Mouse (Mus musculus): ENCODE measurements at regions not wholly inside any gene's neighbourhood (a gene's known extent, or its start where the extent isn't known, plus 50 kb on each side); places are given as distances from the start of the nearest gene placed in this dataset.
A peak's percentile ranks its signal among the peaks of the same experiment; 100 is the strongest.

- Histone ChIP-seq H3K9ac (ENCODE audit: low read length) (no peak overlapping the region), H3K36me3 (ENCODE audit: control insufficient read depth, insufficient read depth) (no peaks in the 10 kb centered on the region), H3K4me2 (ENCODE audit: low read depth, low read length) (no peak overlapping the region), H3K4me3 (ENCODE audit: low read length) (no peak overlapping the region), H3K9me3 (replicated peaks; ENCODE audit: control insufficient read depth, low read length) (no peaks in the 10 kb centered on the region), H3K4me1 (ENCODE audit: control insufficient read depth, insufficient read depth, low read length) (peaks cover 3% of the 10 kb centered on the region; the same call in 1 of the 2 replicates), H3K27me3 (ENCODE audit: control insufficient read depth, insufficient read depth, low read length) (no peaks in the 10 kb centered on the region), H3K27ac (ENCODE audit: low read length) (no peak overlapping the region)
- no peak for ATAC-seq (replicated peaks; ENCODE audit: extremely low read depth, insufficient read depth, low FRiP score)
- WGBS: 52% methylated on average over 13 of the region's 13 CpGs
Observed at GRCm38 (mm10) chr8:46924787-46925548, 61.7 kb upstream of the Enpp6 start.

GRCm38 (mm10) chr8:46928718-46929117, 58.0 kb upstream of the Enpp6 start:
- no peak overlapping the region for H3K9ac ChIP-seq (ENCODE audit: low read length)
- no peak overlapping the region for H3K4me3 ChIP-seq (ENCODE audit: low read length)
- 67% methylated on average over 6 of the region's 6 CpGs for WGBS

GRCm38 (mm10) chr8:46929678-46930077, 57.0 kb upstream of the Enpp6 start:
- H3K27me3 ChIP-seq (ENCODE audit: control insufficient read depth, insufficient read depth, low read length): no peaks in the 10 kb centered on the region
- 76% methylated on average over 6 of the region's 6 CpGs for WGBS
- ATAC-seq (replicated peaks; ENCODE audit: extremely low read depth, insufficient read depth, low FRiP score): no peak
- no peak overlapping the region for H3K4me2 ChIP-seq (ENCODE audit: low read depth, low read length)
- 0 out of 2 replicates have a peak, but pooled peaks cover 2% of the 10 kb centered on the region for H3K9me3 ChIP-seq (replicated peaks; ENCODE audit: control insufficient read depth, low read length)
- H3K9ac ChIP-seq (ENCODE audit: low read length): no peak overlapping the region
- no peaks in the 10 kb centered on the region for H3K36me3 ChIP-seq (ENCODE audit: control insufficient read depth, insufficient read depth)
- no peak overlapping the region for H3K27ac ChIP-seq (ENCODE audit: low read length)
- H3K4me1 ChIP-seq (ENCODE audit: control insufficient read depth, insufficient read depth, low read length): peaks cover 3% of the 10 kb centered on the region; the same call in 1 of the 2 replicates
- H3K4me3 ChIP-seq (ENCODE audit: low read length): no peak overlapping the region

More at GRCm38 (mm10) chr8:46928718-46929117, 58.0 kb upstream of the Enpp6 start:
- no peaks in the 10 kb centered on the region for H3K36me3 ChIP-seq (ENCODE audit: control insufficient read depth, insufficient read depth)
- no peaks in the 10 kb centered on the region for H3K27me3 ChIP-seq (ENCODE audit: control insufficient read depth, insufficient read depth, low read length)
- H3K9me3 ChIP-seq (replicated peaks; ENCODE audit: control insufficient read depth, low read length): 0 out of 2 replicates have a peak, but pooled peaks cover 2% of the 10 kb centered on the region
- no peak overlapping the region for H3K4me2 ChIP-seq (ENCODE audit: low read depth, low read length)
- peaks cover 3% of the 10 kb centered on the region; the same call in 1 of the 2 replicates for H3K4me1 ChIP-seq (ENCODE audit: control insufficient read depth, insufficient read depth, low read length)
- ATAC-seq (replicated peaks; ENCODE audit: extremely low read depth, insufficient read depth, low FRiP score): no peak
- no peak overlapping the region for H3K27ac ChIP-seq (ENCODE audit: low read length)

- Histone ChIP-seq H3K27me3 (ENCODE audit: control insufficient read depth, insufficient read depth, low read length) (no peaks in the 10 kb centered on the region), H3K9me3 (replicated peaks; ENCODE audit: control insufficient read depth, low read length) (0 out of 2 replicates have a peak, but pooled peaks cover 2% of the 10 kb centered on the region)
Observed at GRCm38 (mm10) chr8:46931267-46931666, 55.4 kb upstream of the Enpp6 start.

GRCm38 (mm10) chr8:46933256-46933655, 53.4 kb upstream of the Enpp6 start:
- H3K27ac ChIP-seq (ENCODE audit: low read length): no peak overlapping the region
- no peaks in the 10 kb centered on the region for H3K27me3 ChIP-seq (ENCODE audit: control insufficient read depth, insufficient read depth, low read length)
- no peak for ATAC-seq (replicated peaks; ENCODE audit: extremely low read depth, insufficient read depth, low FRiP score)
- no peaks in the 10 kb centered on the region for H3K4me1 ChIP-seq (ENCODE audit: control insufficient read depth, insufficient read depth, low read length)
- no peaks in the 10 kb centered on the region for H3K36me3 ChIP-seq (ENCODE audit: control insufficient read depth, insufficient read depth)
- no peak overlapping the region for H3K4me2 ChIP-seq (ENCODE audit: low read depth, low read length)
- H3K4me3 ChIP-seq (ENCODE audit: low read length): no peak overlapping the region
- 0 out of 2 replicates have a peak, but pooled peaks cover 2% of the 10 kb centered on the region for H3K9me3 ChIP-seq (replicated peaks; ENCODE audit: control insufficient read depth, low read length)
- H3K9ac ChIP-seq (ENCODE audit: low read length): no peak overlapping the region

More at GRCm38 (mm10) chr8:46931267-46931666, 55.4 kb upstream of the Enpp6 start:
- H3K4me2 ChIP-seq (ENCODE audit: low read depth, low read length): no peak overlapping the region
- H3K36me3 ChIP-seq (ENCODE audit: control insufficient read depth, insufficient read depth): no peaks in the 10 kb centered on the region
- H3K4me1 ChIP-seq (ENCODE audit: control insufficient read depth, insufficient read depth, low read length): no peaks in the 10 kb centered on the region
- 84% methylated on average over 6 of the region's 6 CpGs for WGBS
- no peak overlapping the region for H3K27ac ChIP-seq (ENCODE audit: low read length)
- H3K4me3 ChIP-seq (ENCODE audit: low read length): no peak overlapping the region
- ATAC-seq (replicated peaks; ENCODE audit: extremely low read depth, insufficient read depth, low FRiP score): no peak
- no peak overlapping the region for H3K9ac ChIP-seq (ENCODE audit: low read length)

GRCm38 (mm10) chr8:46934254-46934653, 52.4 kb upstream of the Enpp6 start:
- Histone ChIP-seq H3K27me3 (ENCODE audit: control insufficient read depth, insufficient read depth, low read length) (no peaks in the 10 kb centered on the region), H3K4me2 (ENCODE audit: low read depth, low read length) (no peak overlapping the region), H3K9me3 (replicated peaks; ENCODE audit: control insufficient read depth, low read length) (0 out of 2 replicates have a peak, but pooled peaks cover 2% of the 10 kb centered on the region), H3K9ac (ENCODE audit: low read length) (no peak overlapping the region), H3K4me3 (ENCODE audit: low read length) (no peak overlapping the region), H3K4me1 (ENCODE audit: control insufficient read depth, insufficient read depth, low read length) (no peaks in the 10 kb centered on the region), H3K27ac (ENCODE audit: low read length) (no peak overlapping the region), H3K36me3 (ENCODE audit: control insufficient read depth, insufficient read depth) (no peaks in the 10 kb centered on the region)
- 73% methylated on average over 9 of the region's 9 CpGs for WGBS
- no peak for ATAC-seq (replicated peaks; ENCODE audit: extremely low read depth, insufficient read depth, low FRiP score)

GRCm38 (mm10) chr8:46934898-46935297, 51.8 kb upstream of the Enpp6 start:
- Histone ChIP-seq H3K27ac (ENCODE audit: low read length) (no peak overlapping the region), H3K4me1 (ENCODE audit: control insufficient read depth, insufficient read depth, low read length) (no peaks in the 10 kb centered on the region), H3K9me3 (replicated peaks; ENCODE audit: control insufficient read depth, low read length) (0 out of 2 replicates have a peak, but pooled peaks cover 2% of the 10 kb centered on the region), H3K9ac (ENCODE audit: low read length) (no peak overlapping the region), H3K36me3 (ENCODE audit: control insufficient read depth, insufficient read depth) (no peaks in the 10 kb centered on the region), H3K27me3 (ENCODE audit: control insufficient read depth, insufficient read depth, low read length) (no peaks in the 10 kb centered on the region), H3K4me3 (ENCODE audit: low read length) (no peak overlapping the region), H3K4me2 (ENCODE audit: low read depth, low read length) (no peak overlapping the region)
- peak; percentile 65; the same call in 1 of the 2 replicates for ATAC-seq (replicated peaks; ENCODE audit: extremely low read depth, insufficient read depth, low FRiP score)
- 25% methylated on average over 9 of the region's 9 CpGs for WGBS

- WGBS: 19% methylated on average over 8 of the region's 8 CpGs
- H3K4me3 ChIP-seq (ENCODE audit: low read length): peak overlapping the region; percentile 18; the same call in 1 of the 2 replicates
- no peaks in the 10 kb centered on the region for H3K36me3 ChIP-seq (ENCODE audit: control insufficient read depth, insufficient read depth)
- no peaks in the 10 kb centered on the region for H3K27me3 ChIP-seq (ENCODE audit: control insufficient read depth, insufficient read depth, low read length)
- H3K9me3 ChIP-seq (replicated peaks; ENCODE audit: control insufficient read depth, low read length): no peaks in the 10 kb centered on the region; the same call in 1 of the 2 replicates
- no peak overlapping the region for H3K27ac ChIP-seq (ENCODE audit: low read length)
- 0 out of 2 replicates have a peak, but pooled peaks have one; percentile 37 for ATAC-seq (replicated peaks; ENCODE audit: extremely low read depth, insufficient read depth, low FRiP score)
- peak overlapping the region; percentile 34; the same call in 1 of the 2 replicates for H3K9ac ChIP-seq (ENCODE audit: low read length)
- H3K4me2 ChIP-seq (ENCODE audit: low read depth, low read length): peak overlapping the region; percentile 48
- H3K4me1 ChIP-seq (ENCODE audit: control insufficient read depth, insufficient read depth, low read length): peaks cover 3% of the 10 kb centered on the region; the same call in 1 of the 2 replicates
Observed at GRCm38 (mm10) chr8:46936039-46936438, 50.6 kb upstream of the Enpp6 start.
